Mouse (Mus musculus): ENCODE measurements around the gene Hpf1.

DNA sequence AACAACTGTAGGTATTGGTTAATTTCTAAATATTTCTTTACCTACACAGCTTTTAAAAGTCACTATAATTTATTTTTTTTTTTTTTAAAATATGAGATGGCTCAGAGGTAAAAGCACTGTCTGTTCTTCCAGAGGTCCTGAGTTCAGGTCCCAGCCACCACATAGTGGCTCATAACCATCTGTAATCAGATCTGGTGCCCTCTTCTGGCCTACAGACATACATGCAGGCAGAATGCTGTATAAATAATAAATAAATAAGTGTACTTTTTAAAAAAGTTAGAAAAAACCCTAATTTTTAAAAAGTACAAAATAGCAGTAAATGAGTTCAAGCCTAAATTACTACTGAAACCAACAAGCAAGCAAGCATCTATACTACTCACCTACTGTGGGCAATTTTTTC lies 43.4 kb downstream of the Hpf1 start:
- TF ChIP-seq CTCF (IDR thresholded peaks at IDR 0.05; ENCODE audit: control insufficient read depth, insufficient read depth, low read length): no peak
- no peak for TF ChIP-seq POLR2A (IDR thresholded peaks at IDR 0.05; ENCODE audit: borderline replicate concordance, control insufficient read depth, low read depth, low read length)

Data from bone marrow, adult 2 months (tissue).